Mouse (Mus musculus) myocyte (in vitro differentiated cells): ENCODE data around the gene Pard3. TPM values are rescaled to one million over a fixed set of nuclear protein-coding genes. Genes with fewer than 3 reads are reported as not detected.

Experiments used
- H3K27me3 ChIP-seq: one replicate; pipeline ENCODE4 v1.6.1; 2011; ENCODE audit not compliant: control insufficient read depth, insufficient read depth, insufficient read length
- H3K36me3 ChIP-seq: one replicate; pipeline ENCODE4 v1.6.1; 2011; ENCODE audit not compliant: control insufficient read depth, insufficient read depth
- H3K4me2 ChIP-seq: one replicate; pipeline ENCODE4 v1.6.1; 2011; ENCODE audit warnings: low read depth, control low read depth
- H3K4me3 ChIP-seq: one replicate; pipeline ENCODE4 v1.5.1; 2011; ENCODE audit warnings: mild to moderate bottlenecking, control low read depth, moderate library complexity
- H3K79me2 ChIP-seq: one replicate; pipeline ENCODE4 v1.6.1; 2011; ENCODE audit not compliant: control insufficient read depth, insufficient read depth
- H3ac ChIP-seq: one replicate; pipeline ENCODE4 v1.6.1; 2011; ENCODE audit not compliant: control insufficient read depth, insufficient read length
- CEBPB ChIP-seq: IDR thresholded peaks from 2 replicates; pipeline ENCODE4 v1.6.1; 2011; ENCODE audit warnings: mild to moderate bottlenecking, moderate library complexity; ENCODE audit not compliant: poor library complexity, insufficient read depth, severe bottlenecking
- E2F4 ChIP-seq: IDR thresholded peaks from one replicate; pipeline ENCODE4 v1.6.1; 2011; ENCODE audit warnings: mild to moderate bottlenecking, control low read depth, moderate library complexity; ENCODE audit not compliant: insufficient read depth
- MAX ChIP-seq: IDR thresholded peaks from one replicate; pipeline ENCODE4 v1.6.1; 2011; ENCODE audit warnings: low read depth, mild to moderate bottlenecking, control low read depth
- MYOD1 ChIP-seq, 3 experiments: IDR thresholded peaks; one replicate each; pipeline ENCODE4 v1.6.1; 2011; ENCODE audit warnings: control low read depth in 2 of 3, low read depth in 2 of 3, mild to moderate bottlenecking in 2 of 3, moderate library complexity in 1 of 3; ENCODE audit not compliant: insufficient read length in 2 of 3, control insufficient read depth in 1 of 3
- MYOG ChIP-seq, 3 experiments: IDR thresholded peaks; one replicate each; pipeline ENCODE4 v1.6.1; 2011; ENCODE audit warnings: control low read depth in 2 of 3, low read depth in 2 of 3, mild to moderate bottlenecking in 2 of 3; ENCODE audit not compliant: insufficient read length in 2 of 3, control insufficient read depth in 1 of 3, insufficient read depth in 1 of 3
- POLR2A ChIP-seq: IDR thresholded peaks from one replicate; pipeline ENCODE4 v1.6.1; 2011; ENCODE audit warnings: low read depth, mild to moderate bottlenecking, control low read depth, moderate library complexity; ENCODE audit not compliant: insufficient read length
- POLR2AphosphoS2 ChIP-seq: IDR thresholded peaks from one replicate; pipeline ENCODE4 v1.6.1; 2011; ENCODE audit warnings: low read depth, control low read depth; ENCODE audit not compliant: insufficient read length
- REST ChIP-seq: IDR thresholded peaks from one replicate; pipeline ENCODE4 v1.6.1; 2011; ENCODE audit warnings: mild to moderate bottlenecking, control low read depth, moderate library complexity; ENCODE audit not compliant: insufficient read depth, insufficient read length
- SRF ChIP-seq: IDR thresholded peaks from one replicate; pipeline ENCODE4 v1.6.1; 2011; ENCODE audit warnings: low read depth; ENCODE audit not compliant: control insufficient read depth, insufficient read length
- TCF12 ChIP-seq: IDR thresholded peaks from one replicate; pipeline ENCODE4 v1.6.1; 2011; ENCODE audit warnings: mild to moderate bottlenecking, control low read depth; ENCODE audit not compliant: poor library complexity, insufficient read depth, severe bottlenecking
- TCF3 ChIP-seq: IDR thresholded peaks from one replicate; pipeline ENCODE4 v1.6.1; 2011; ENCODE audit warnings: low read depth, control low read depth; ENCODE audit not compliant: insufficient read length
- USF1 ChIP-seq: IDR thresholded peaks from one replicate; pipeline ENCODE4 v1.6.1; 2011; ENCODE audit warnings: low read depth, mild to moderate bottlenecking, control low read depth, moderate library complexity
- polyA plus RNA-seq: library from polyadenylated mRNA; unstranded; fragments of >200 nt; fragmentation: generic; extraction: Trizol; gene quantifications from one replicate; pipeline ENCODE4 v1.2.1, GENCODE M21; 2012; ENCODE audit warnings: missing spikeins

Gene Pard3
- polyA plus RNA-seq, 1 experiment: 24.3 TPM

DNA sequence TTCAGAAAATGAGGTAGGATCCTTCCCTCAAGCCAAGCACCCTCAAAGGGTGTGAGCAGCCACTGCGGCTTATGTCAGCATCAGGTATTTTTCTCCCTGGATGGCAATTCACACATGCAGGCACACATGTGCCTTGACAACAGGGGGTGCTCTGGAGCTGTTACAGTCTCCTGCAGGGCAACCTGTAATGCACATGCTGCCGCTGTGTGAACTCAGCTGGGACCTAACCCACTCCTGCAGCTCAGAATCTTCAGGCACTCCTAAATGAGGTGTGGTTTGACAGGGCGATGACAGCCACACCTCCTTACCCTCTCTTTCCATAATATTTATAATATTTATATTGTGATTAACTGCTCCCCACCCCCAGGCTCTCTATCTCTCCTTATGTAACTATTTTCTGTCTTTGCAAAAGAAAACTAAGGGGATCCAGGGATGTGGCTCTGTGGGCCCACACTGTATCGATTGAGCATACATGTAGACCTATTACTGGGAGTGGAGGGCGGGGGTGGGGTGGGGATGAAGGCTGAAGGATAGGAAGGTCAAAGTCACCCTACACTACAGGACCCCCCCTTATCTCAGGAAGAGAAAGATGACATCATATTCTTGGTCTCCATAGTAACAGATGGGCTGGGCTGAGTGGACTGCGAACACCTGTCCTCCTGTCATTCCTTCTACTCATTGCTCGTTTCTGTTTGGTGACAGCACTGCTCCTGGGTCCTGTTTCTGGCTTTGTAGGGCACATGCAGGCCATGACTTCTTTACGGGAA lies 375.1 kb downstream of the Pard3 start:
- H3ac ChIP-seq: no peak overlapping the region
- H3K79me2 ChIP-seq: no peaks in the 10 kb centered on the region
- TF ChIP-seq TCF3: no peak
- TF ChIP-seq REST: no peak
- no peak for TF ChIP-seq E2F4
- TF ChIP-seq MYOG (IDR thresholded peaks at IDR 0.05; ENCODE audit: control insufficient read depth in 1 of 3, insufficient read depth in 1 of 3, insufficient read length in 2 of 3, low read depth in 2 of 3): peak in 1 of 3 experiments; percentile 43
- TF ChIP-seq MAX: no peak
- no peak for TF ChIP-seq POLR2AphosphoS2
- no peak for TF ChIP-seq SRF
- TF ChIP-seq TCF12: no peak
- no peak for TF ChIP-seq POLR2A
- TF ChIP-seq MYOD1 (IDR thresholded peaks at IDR 0.05; ENCODE audit: control insufficient read depth in 1 of 3, insufficient read length in 2 of 3, low read depth in 2 of 3): peak in 2 of 3 experiments; percentile 66 to 79
- no peak for TF ChIP-seq CEBPB
- no peak for TF ChIP-seq USF1
- peaks cover 6% of the 10 kb centered on the region for H3K36me3 ChIP-seq
- peak overlapping the region; percentile 18 for H3K4me2 ChIP-seq
- H3K4me3 ChIP-seq: no peak overlapping the region
- no peaks in the 10 kb centered on the region for H3K27me3 ChIP-seq

DNA sequence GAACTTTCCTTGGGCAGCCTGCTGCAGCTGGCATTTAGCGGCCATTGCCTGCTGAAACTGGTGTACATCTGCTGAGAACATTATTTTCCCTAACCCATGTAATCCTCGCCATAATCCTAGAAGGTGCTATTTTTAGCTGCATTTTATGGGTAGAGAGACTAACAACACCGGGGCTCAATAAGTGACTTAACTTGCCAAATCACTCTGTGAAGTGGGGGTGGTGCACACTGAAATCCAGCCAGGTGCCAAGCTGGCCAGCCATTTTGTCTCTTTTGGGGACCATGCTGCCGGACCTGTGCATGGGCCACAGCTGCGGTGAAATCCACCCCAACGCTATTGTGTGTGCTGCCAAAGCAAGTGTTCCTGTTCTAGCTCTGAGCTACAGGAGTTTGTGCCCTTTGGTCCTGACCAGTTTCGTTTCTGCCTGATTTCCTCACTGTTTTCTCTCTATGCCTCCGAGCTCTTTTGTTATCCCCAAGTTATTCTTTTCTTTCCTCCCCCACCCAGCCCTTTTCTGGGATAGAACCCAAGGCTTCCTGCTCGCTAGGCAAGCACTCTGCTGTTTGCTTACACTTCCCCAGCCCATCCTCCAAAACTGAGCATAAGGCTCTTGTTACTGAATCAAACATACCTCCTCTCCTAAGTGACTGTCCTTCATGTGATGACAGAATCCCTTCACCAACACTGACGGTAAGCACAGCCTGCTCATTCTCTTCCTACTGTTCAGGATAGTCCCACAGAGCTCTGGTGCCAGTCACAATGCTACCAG lies 375.9 kb downstream of the Pard3 start:
- H3K27me3 ChIP-seq: no peaks in the 10 kb centered on the region
- no peak overlapping the region for H3K4me3 ChIP-seq
- H3K36me3 ChIP-seq: no peaks in the 10 kb centered on the region
- H3K4me2 ChIP-seq: peak overlapping the region; percentile 50
- TF ChIP-seq MAX (no peak), POLR2A (no peak), POLR2AphosphoS2 (no peak), SRF (no peak), CEBPB (no peak), MYOG (IDR thresholded peaks at IDR 0.05; ENCODE audit: control insufficient read depth in 1 of 3, insufficient read depth in 1 of 3, insufficient read length in 2 of 3, low read depth in 2 of 3) (peak in 1 of 3 experiments; percentile 4)
- H3ac ChIP-seq: no peak overlapping the region
- no peaks in the 10 kb centered on the region for H3K79me2 ChIP-seq

DNA sequence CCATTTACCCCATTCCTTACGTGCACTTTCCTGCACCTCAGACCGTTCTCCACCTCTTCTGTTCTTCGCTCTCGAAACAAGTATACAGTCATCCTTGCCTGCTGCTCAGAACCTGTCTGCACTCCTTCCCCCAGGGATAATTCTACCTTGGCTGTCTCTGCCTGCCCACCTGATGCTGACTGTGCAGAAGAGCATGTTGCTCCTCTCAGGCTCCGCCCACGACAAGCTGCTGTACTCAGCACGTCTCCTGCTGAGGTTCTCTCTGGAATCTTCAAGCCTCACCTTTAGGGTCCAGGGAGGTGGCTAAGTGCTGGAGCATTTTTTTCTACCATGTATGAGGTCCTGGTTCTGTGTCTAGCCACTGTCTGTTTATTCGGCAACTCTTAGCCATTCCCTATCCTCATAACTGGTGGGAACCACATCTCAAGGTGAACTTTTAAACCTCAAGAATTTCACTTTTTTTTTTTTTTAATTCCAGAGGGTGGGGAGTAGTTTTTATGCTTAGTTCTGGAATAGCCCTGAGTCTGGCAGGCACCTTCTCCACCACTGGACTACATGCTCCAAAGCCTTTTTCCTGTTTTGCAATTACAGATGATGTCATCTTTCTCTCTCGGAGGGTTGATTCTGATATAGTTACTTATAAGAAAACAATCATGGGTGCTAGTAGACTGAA lies 376.6 kb downstream of the Pard3 start:
- H3K79me2 ChIP-seq: no peaks in the 10 kb centered on the region
- H3K36me3 ChIP-seq: no peaks in the 10 kb centered on the region
- no peak overlapping the region for H3K4me3 ChIP-seq
- H3ac ChIP-seq: no peak overlapping the region
- no peaks in the 10 kb centered on the region for H3K27me3 ChIP-seq
- H3K4me2 ChIP-seq: peak overlapping the region; percentile 50
- TF ChIP-seq MAX (no peak), E2F4 (no peak), POLR2AphosphoS2 (no peak), USF1 (no peak), CEBPB (no peak), TCF12 (no peak), TCF3 (no peak), REST (no peak), MYOD1 (IDR thresholded peaks at IDR 0.05; ENCODE audit: control insufficient read depth in 1 of 3, insufficient read length in 2 of 3, low read depth in 2 of 3) (no peak)

DNA sequence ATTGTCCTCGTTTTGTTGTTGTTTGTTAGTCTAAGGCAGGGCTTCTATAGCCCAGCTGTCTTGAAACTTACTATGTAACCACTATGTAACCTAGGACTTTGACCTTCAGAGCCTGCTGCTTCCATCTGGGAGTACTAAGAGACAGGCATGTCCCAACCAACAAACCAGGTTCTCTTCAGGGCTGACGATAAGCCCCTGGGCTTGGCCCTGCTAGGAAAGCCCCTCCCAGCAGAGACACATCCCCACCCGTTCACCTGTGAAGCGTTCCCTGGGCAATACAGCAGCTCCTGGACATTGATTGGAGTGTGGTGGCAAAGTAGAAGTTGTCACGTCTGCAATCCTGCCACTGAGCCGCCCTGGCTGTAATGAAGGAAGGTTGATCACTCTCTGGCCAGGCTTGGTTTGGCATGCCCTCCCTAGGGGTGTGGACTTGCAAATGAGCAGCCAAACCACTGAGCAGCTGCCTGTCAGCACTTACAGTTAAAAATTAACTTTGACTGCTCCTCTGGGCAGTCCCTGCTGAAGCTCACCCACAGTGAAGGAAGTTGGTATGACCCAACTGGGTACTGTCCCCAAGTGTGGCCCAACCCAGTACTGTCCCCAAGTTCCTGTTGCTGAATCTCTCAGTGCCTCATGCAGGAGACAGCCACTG lies 377.3 kb downstream of the Pard3 start:
- peak overlapping the region; percentile 50 for H3K4me2 ChIP-seq
- no peak overlapping the region for H3K4me3 ChIP-seq

More for the DNA sequence above, 377.3 kb downstream of the Pard3 start:
- no peaks in the 10 kb centered on the region for H3K79me2 ChIP-seq
- H3K27me3 ChIP-seq: no peaks in the 10 kb centered on the region
- TF ChIP-seq USF1 (no peak), POLR2AphosphoS2 (no peak), CEBPB (no peak), MAX (no peak), POLR2A (peak; percentile 30), MYOG (IDR thresholded peaks at IDR 0.05; ENCODE audit: control insufficient read depth in 1 of 3, insufficient read depth in 1 of 3, insufficient read length in 2 of 3, low read depth in 2 of 3) (peak in 1 of 3 experiments; percentile 60), MYOD1 (IDR thresholded peaks at IDR 0.05; ENCODE audit: control insufficient read depth in 1 of 3, insufficient read length in 2 of 3, low read depth in 2 of 3) (peak; percentile 14 to 50 (median 17)), REST (no peak)
- no peak overlapping the region for H3ac ChIP-seq
- no peaks in the 10 kb centered on the region for H3K36me3 ChIP-seq
